Mouse (Mus musculus): ENCODE data around the gene Tspan4. TPM values are rescaled to one million over a fixed set of nuclear protein-coding genes. Genes with fewer than 3 reads are reported as not detected.
A peak's percentile ranks its signal among the peaks of the same experiment; 100 is the strongest.

The Tspan4 gene
- polyA plus RNA-seq, 1 experiment from 2014 or later, result 46.1 TPM

DNA sequence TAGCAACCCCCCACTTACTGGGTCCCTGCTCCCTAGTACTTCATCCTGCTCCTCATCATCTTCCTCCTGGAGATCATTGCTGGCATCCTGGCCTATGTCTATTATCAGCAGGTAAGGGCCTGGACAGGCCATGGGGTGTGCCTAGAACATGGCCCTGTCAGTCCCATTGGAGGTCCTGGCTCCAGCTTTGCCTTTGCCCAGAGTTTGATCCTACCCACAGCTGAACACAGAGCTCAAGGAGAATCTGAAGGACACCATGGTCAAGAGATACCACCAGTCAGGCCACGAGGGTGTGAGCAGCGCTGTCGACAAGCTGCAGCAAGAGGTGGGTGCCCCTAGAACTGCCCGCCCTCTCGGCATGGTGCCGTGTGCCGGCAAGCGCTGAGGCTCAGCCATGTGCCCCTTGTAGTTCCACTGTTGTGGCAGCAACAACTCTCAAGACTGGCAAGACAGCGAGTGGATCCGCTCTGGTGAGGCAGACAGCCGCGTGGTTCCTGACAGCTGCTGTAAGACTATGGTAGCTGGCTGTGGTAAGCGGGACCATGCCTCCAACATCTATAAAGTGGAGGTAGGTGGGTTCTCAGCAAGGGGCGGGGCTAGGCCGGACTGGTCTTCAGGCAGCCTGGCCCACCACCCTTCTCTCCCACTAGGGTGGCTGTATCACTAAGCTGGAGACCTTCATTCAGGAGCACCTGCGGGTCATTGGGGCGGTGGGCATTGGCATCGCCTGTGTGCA lies 5.0 kb upstream of the Tspan4 start:
- no peak for ATAC-seq (ENCODE audit: low read depth)
- Histone ChIP-seq H3K27ac (ENCODE audit: low read length) (no peak overlapping the region), H3K4me3 (ENCODE audit: low read depth, low read length) (no peak overlapping the region), H3K36me3 (ENCODE audit: control insufficient read depth, insufficient read depth) (peaks cover 12% of the 10 kb centered on the region), H3K9ac (ENCODE audit: low read depth, low read length) (no peak overlapping the region), H3K4me2 (ENCODE audit: low read depth, low read length) (no peak overlapping the region), H3K9me3 (replicated peaks; ENCODE audit: control insufficient read depth, low read length) (no peaks in the 10 kb centered on the region), H3K4me1 (ENCODE audit: control insufficient read depth, low read depth, low read length) (peaks cover 43% of the 10 kb centered on the region), H3K27me3 (ENCODE audit: control insufficient read depth, insufficient read depth, low read depth, low read length) (peaks cover 17% of the 10 kb centered on the region)
- WGBS (ENCODE audit: insufficient replicate concordance), result 88% methylated on average over 18 of the region's 18 CpGs

- H3K4me1 ChIP-seq (ENCODE audit: control insufficient read depth, low read depth, low read length), result peaks cover 43% of the 10 kb centered on the region
- peaks cover 12% of the 10 kb centered on the region for H3K27me3 ChIP-seq (ENCODE audit: control insufficient read depth, insufficient read depth, low read depth, low read length)
- H3K36me3 ChIP-seq (ENCODE audit: control insufficient read depth, insufficient read depth), result peaks cover 12% of the 10 kb centered on the region
- whole genome bisulfite sequencing (ENCODE audit: insufficient replicate concordance), result 87% methylated on average over 10 of the region's 10 CpGs
- no peaks in the 10 kb centered on the region for H3K9me3 ChIP-seq (replicated peaks; ENCODE audit: control insufficient read depth, low read length)
- H3K27ac ChIP-seq (ENCODE audit: low read length), result no peak overlapping the region
- no peak for ATAC-seq (ENCODE audit: low read depth)
- H3K4me2 ChIP-seq (ENCODE audit: low read depth, low read length), result no peak overlapping the region
- no peak overlapping the region for H3K9ac ChIP-seq (ENCODE audit: low read depth, low read length)
- no peak overlapping the region for H3K4me3 ChIP-seq (ENCODE audit: low read depth, low read length)
These were observed 4.4 kb upstream of the Tspan4 start for GRCm38 (mm10) chr7:141470637-141470944.

DNA sequence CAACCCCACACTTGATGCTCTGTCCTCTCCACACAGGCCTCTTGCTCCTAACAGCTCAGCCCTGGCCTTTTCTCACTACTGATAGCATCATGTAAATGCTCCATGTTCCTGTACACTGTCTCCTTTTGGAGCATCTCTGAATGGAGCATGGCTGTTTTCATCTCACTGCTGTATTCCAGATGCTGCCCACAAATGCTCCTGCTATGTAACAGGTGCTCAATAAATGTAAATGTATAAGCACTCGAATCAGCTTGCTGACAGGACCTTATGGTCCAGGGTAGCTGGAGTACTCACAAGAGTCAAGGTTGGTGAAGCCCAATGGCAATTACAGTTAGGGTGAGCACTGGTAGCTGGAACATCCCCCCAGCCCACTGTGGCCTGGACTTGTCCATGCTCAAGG lies 3.8 kb upstream of the Tspan4 start:
- Histone ChIP-seq H3K27me3 (ENCODE audit: control insufficient read depth, insufficient read depth, low read depth, low read length) (peaks cover 6% of the 10 kb centered on the region), H3K27ac (ENCODE audit: low read length) (no peak overlapping the region), H3K4me2 (ENCODE audit: low read depth, low read length) (no peak overlapping the region), H3K36me3 (ENCODE audit: control insufficient read depth, insufficient read depth) (peaks cover 12% of the 10 kb centered on the region), H3K4me1 (ENCODE audit: control insufficient read depth, low read depth, low read length) (peaks cover 50% of the 10 kb centered on the region), H3K9me3 (replicated peaks; ENCODE audit: control insufficient read depth, low read length) (no peaks in the 10 kb centered on the region), H3K4me3 (ENCODE audit: low read depth, low read length) (no peak overlapping the region), H3K9ac (ENCODE audit: low read depth, low read length) (no peak overlapping the region)
- ATAC-seq (ENCODE audit: low read depth), result no peak
- WGBS (ENCODE audit: insufficient replicate concordance), result 85% methylated on average over 1 of the region's 1 CpGs

- peaks cover 12% of the 10 kb centered on the region for H3K36me3 ChIP-seq (ENCODE audit: control insufficient read depth, insufficient read depth)
- peaks cover 52% of the 10 kb centered on the region for H3K4me1 ChIP-seq (ENCODE audit: control insufficient read depth, low read depth, low read length)
- H3K4me3 ChIP-seq (ENCODE audit: low read depth, low read length), result no peak overlapping the region
- no peak for ATAC-seq (ENCODE audit: low read depth)
- H3K4me2 ChIP-seq (ENCODE audit: low read depth, low read length), result no peak overlapping the region
- 69% methylated on average over 6 of the region's 6 CpGs for WGBS (ENCODE audit: insufficient replicate concordance)
- no peaks in the 10 kb centered on the region for H3K9me3 ChIP-seq (replicated peaks; ENCODE audit: control insufficient read depth, low read length)
- no peaks in the 10 kb centered on the region for H3K27me3 ChIP-seq (ENCODE audit: control insufficient read depth, insufficient read depth, low read depth, low read length)
- H3K9ac ChIP-seq (ENCODE audit: low read depth, low read length), result no peak overlapping the region
- no peak overlapping the region for H3K27ac ChIP-seq (ENCODE audit: low read length)
These were observed 2.8 kb upstream of the Tspan4 start for GRCm38 (mm10) chr7:141472226-141472625.

DNA sequence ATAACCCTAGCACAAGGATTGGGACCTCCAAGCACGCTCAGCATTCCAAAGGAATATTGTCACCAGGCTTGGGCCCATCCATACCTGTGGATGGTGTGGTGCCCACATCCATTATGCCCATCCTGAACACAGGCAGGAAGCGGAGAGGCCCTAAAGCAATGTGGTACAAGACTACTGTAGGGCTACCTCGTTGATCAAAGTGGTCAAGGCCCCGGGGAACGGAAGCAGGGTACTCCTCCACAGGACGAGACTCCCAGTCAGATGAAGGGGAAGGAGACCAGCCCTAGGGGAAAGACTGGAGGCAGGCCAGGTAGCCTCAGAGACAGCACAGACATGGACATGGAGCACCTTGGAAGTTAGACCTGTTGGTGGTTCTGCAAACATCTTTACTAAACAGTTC lies 2.3 kb upstream of the Tspan4 start:
- 76% methylated on average over 6 of the region's 6 CpGs for WGBS (ENCODE audit: insufficient replicate concordance)

DNA sequence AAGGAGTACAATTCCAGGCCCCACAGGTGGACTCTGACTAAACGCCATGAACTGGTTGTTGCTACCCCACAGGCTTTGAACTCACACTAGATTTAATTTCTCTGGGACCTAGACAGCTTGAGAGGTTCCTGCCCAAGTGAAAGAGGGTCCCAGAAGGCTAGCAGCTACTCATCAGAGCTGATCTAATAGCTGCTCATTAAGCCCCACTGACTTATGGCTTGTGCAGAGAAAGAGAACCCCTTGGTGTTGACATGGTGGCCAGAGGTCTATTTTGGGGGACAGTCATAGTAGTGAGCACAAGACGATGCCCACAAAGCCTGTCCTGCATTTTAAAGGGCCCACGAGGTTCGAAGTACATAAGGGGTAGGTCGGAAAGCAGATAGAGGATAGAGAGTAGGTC lies 880 bp upstream of the Tspan4 start:
- Histone ChIP-seq H3K27ac (ENCODE audit: low read length) (no peak overlapping the region), H3K9ac (ENCODE audit: low read depth, low read length) (peak overlapping the region; percentile 87), H3K27me3 (ENCODE audit: control insufficient read depth, insufficient read depth, low read depth, low read length) (no peaks in the 10 kb centered on the region), H3K36me3 (ENCODE audit: control insufficient read depth, insufficient read depth) (peaks cover 12% of the 10 kb centered on the region), H3K4me2 (ENCODE audit: low read depth, low read length) (peak overlapping the region; percentile 99), H3K4me1 (ENCODE audit: control insufficient read depth, low read depth, low read length) (peaks cover 50% of the 10 kb centered on the region), H3K9me3 (replicated peaks; ENCODE audit: control insufficient read depth, low read length) (no peaks in the 10 kb centered on the region), H3K4me3 (ENCODE audit: low read depth, low read length) (peak overlapping the region; percentile 84)
- WGBS (ENCODE audit: insufficient replicate concordance), result 6% methylated on average over 5 of the region's 5 CpGs
- ATAC-seq (ENCODE audit: low read depth), result no peak

More for the DNA sequence above, 2.3 kb upstream of the Tspan4 start:
- no peak overlapping the region for H3K27ac ChIP-seq (ENCODE audit: low read length)
- no peak overlapping the region for H3K4me2 ChIP-seq (ENCODE audit: low read depth, low read length)
- peaks cover 12% of the 10 kb centered on the region for H3K36me3 ChIP-seq (ENCODE audit: control insufficient read depth, insufficient read depth)
- no peaks in the 10 kb centered on the region for H3K27me3 ChIP-seq (ENCODE audit: control insufficient read depth, insufficient read depth, low read depth, low read length)
- H3K9ac ChIP-seq (ENCODE audit: low read depth, low read length), result no peak overlapping the region
- H3K4me1 ChIP-seq (ENCODE audit: control insufficient read depth, low read depth, low read length), result peaks cover 56% of the 10 kb centered on the region
- no peak overlapping the region for H3K4me3 ChIP-seq (ENCODE audit: low read depth, low read length)
- no peaks in the 10 kb centered on the region for H3K9me3 ChIP-seq (replicated peaks; ENCODE audit: control insufficient read depth, low read length)
- ATAC-seq (ENCODE audit: low read depth), result no peak

GRCm38 (mm10) chr7:141475805-141476158 lies 742 bp downstream of the Tspan4 start:
- WGBS (ENCODE audit: insufficient replicate concordance), result under 1% methylated on average over 12 of the region's 12 CpGs
- no peaks in the 10 kb centered on the region for H3K9me3 ChIP-seq (replicated peaks; ENCODE audit: control insufficient read depth, low read length)
- no peaks in the 10 kb centered on the region for H3K27me3 ChIP-seq (ENCODE audit: control insufficient read depth, insufficient read depth, low read depth, low read length)
- H3K4me1 ChIP-seq (ENCODE audit: control insufficient read depth, low read depth, low read length), result peaks cover 51% of the 10 kb centered on the region
- peaks cover 7% of the 10 kb centered on the region; the same call in 1 of the 2 replicates for H3K36me3 ChIP-seq (ENCODE audit: control insufficient read depth, insufficient read depth)
- peak overlapping the region; percentile 92 for H3K27ac ChIP-seq (ENCODE audit: low read length)
- H3K9ac ChIP-seq (ENCODE audit: low read depth, low read length), result peak overlapping the region; percentile 87
- peak overlapping the region; percentile 84 for H3K4me3 ChIP-seq (ENCODE audit: low read depth, low read length)
- peak overlapping the region; percentile 99 for H3K4me2 ChIP-seq (ENCODE audit: low read depth, low read length)
- no peak for ATAC-seq (ENCODE audit: low read depth)

GRCm38 (mm10) chr7:141476226-141476980 lies 1.4 kb downstream of the Tspan4 start:
- H3K4me3 ChIP-seq (ENCODE audit: low read depth, low read length), result peak overlapping the region; percentile 84
- peak overlapping the region; percentile 92 for H3K27ac ChIP-seq (ENCODE audit: low read length)
- 0% methylated on average over 13 of the region's 17 CpGs for WGBS (ENCODE audit: insufficient replicate concordance)
- peak overlapping the region; percentile 87 for H3K9ac ChIP-seq (ENCODE audit: low read depth, low read length)
- H3K36me3 ChIP-seq (ENCODE audit: control insufficient read depth, insufficient read depth), result peaks cover 3% of the 10 kb centered on the region; the same call in 1 of the 2 replicates
- H3K4me2 ChIP-seq (ENCODE audit: low read depth, low read length), result peak overlapping the region; percentile 99
- H3K4me1 ChIP-seq (ENCODE audit: control insufficient read depth, low read depth, low read length), result peaks cover 57% of the 10 kb centered on the region
- H3K9me3 ChIP-seq (replicated peaks; ENCODE audit: control insufficient read depth, low read length), result no peaks in the 10 kb centered on the region
- ATAC-seq (ENCODE audit: low read depth), result peak; percentile 50
- peaks cover 6% of the 10 kb centered on the region for H3K27me3 ChIP-seq (ENCODE audit: control insufficient read depth, insufficient read depth, low read depth, low read length)

GRCm38 (mm10) chr7:141476981-141477370 lies 1.9 kb downstream of the Tspan4 start:
- H3K27me3 ChIP-seq (ENCODE audit: control insufficient read depth, insufficient read depth, low read depth, low read length), result peaks cover 12% of the 10 kb centered on the region
- H3K4me2 ChIP-seq (ENCODE audit: low read depth, low read length), result peak overlapping the region; percentile 99
- peak overlapping the region; percentile 84 for H3K4me3 ChIP-seq (ENCODE audit: low read depth, low read length)
- peaks cover 63% of the 10 kb centered on the region for H3K4me1 ChIP-seq (ENCODE audit: control insufficient read depth, low read depth, low read length)
- no peaks in the 10 kb centered on the region for H3K9me3 ChIP-seq (replicated peaks; ENCODE audit: control insufficient read depth, low read length)
- peaks cover 3% of the 10 kb centered on the region; the same call in 1 of the 2 replicates for H3K36me3 ChIP-seq (ENCODE audit: control insufficient read depth, insufficient read depth)
- H3K9ac ChIP-seq (ENCODE audit: low read depth, low read length), result peak overlapping the region; percentile 34
- 0 out of 2 replicates have a peak, but pooled peaks have one; percentile 4 for ATAC-seq (ENCODE audit: low read depth)
- peak overlapping the region; percentile 92 for H3K27ac ChIP-seq (ENCODE audit: low read length)
- 2% methylated on average over 7 of the region's 7 CpGs for WGBS (ENCODE audit: insufficient replicate concordance)

All from liver, embryonic 16.5 days (tissue).